Mouse (Mus musculus) stomach, embryonic 16.5 days (tissue): ENCODE data around the gene Myo1h. TPM values are rescaled to one million over a fixed set of nuclear protein-coding genes. Genes with fewer than 3 reads are reported as not detected.

Experiments
- microRNA-seq: library from miRNA; unstranded; fragments of <30 nt; microRNA quantifications from one replicate; pipeline ENCODE4, GENCODE M21; 2016
- polyA plus RNA-seq: library from polyadenylated mRNA; unstranded; fragments of >200 nt; fragmentation: Nextera tagmentation; extraction: Ambion mirVana; gene quantifications from 2 replicates; pipeline ENCODE4 v1.2.1, GENCODE M21; 2015

Myo1h gene
- polyA plus RNA-seq, 1 experiment from 2014 or later, result 6.0 TPM

Small RNA genes within 50 kb of the gene (microRNA-seq; reads per million reads assigned to microRNA genes)
- not detected for gene Mir7027

Other genes with a start within 250 kb of the Myo1h start
- 10.0 and 11.0 TPM in 2 replicates for gene Usp30, start 223.7 kb upstream of the Myo1h start, polyA plus RNA-seq
- gene Svop, start 197.6 kb upstream of the Myo1h start, polyA plus RNA-seq, result 1.8 and 2.0 TPM in 2 replicates
- gene Alkbh2, start 160.9 kb upstream of the Myo1h start, polyA plus RNA-seq, result 4.8 and 6.1 TPM in 2 replicates
- gene Ung, start 158.8 kb upstream of the Myo1h start, polyA plus RNA-seq, result 33.4 and 34.3 TPM in 2 replicates
- gene Acacb, start 142.6 kb upstream of the Myo1h start, polyA plus RNA-seq, result 2.1 and 3.2 TPM in 2 replicates
- gene Foxn4, start 15.4 kb upstream of the Myo1h start, polyA plus RNA-seq, result 0.13 TPM in 1 of 2 replicates, not detected in the other
- 145 and 161 TPM in 2 replicates for gene Kctd10, start 91.3 kb downstream of the Myo1h start, polyA plus RNA-seq
- 42.5 and 48.1 TPM in 2 replicates for gene Ube3b, start 91.4 kb downstream of the Myo1h start, polyA plus RNA-seq
- 30.6 and 31.3 TPM in 2 replicates for gene Mmab, start 154.9 kb downstream of the Myo1h start, polyA plus RNA-seq
- 56.3 and 60.1 TPM in 2 replicates for gene Mvk, start 155.1 kb downstream of the Myo1h start, polyA plus RNA-seq